Mouse (Mus musculus): ENCODE results near the gene Tex50. TPM values are rescaled to one million over a fixed set of nuclear protein-coding genes. Genes with fewer than 3 reads are reported as not detected.

Tex50 gene
- polyA plus RNA-seq, 1 experiment = not detected

DNA sequence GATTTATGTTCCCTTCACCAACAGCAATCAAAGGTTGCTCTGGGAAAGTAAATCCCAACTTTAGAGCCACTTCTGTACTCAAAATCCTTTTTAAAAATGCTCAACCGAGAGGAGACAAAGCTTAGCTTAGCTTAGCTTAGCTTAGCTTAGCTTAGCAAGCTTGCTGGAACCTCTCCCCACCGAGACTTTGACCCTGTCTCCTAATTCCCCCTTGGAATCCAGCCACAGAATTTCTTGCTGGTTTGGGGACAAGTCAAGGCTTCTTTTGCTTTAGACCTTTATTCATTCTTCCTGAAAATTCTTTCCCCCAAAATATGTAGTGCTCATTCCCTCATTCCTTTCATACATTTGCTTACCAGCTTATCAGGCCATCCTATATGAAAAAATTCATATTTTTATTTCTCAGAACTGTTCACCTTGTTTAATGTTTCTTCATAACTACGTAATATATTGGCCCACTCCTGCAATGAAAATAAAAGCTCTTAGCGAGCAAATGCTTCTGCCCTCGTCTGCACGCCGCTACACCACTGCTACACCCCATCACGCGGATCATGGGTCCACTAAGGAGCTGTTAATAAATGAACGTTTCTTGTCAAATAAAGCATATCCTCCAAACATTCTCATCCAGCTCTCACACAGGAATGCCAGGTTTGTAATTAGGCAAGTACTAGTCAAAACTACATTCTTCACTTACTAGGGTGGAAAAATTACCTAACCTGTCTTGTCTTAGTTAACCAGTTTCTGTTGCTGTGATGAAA is 36.3 kb downstream of the Tex50 start:
- peaks cover 7% of the 10 kb centered on the region; the same call in 1 of the 2 replicates for H3K4me1 ChIP-seq (ENCODE audit: control insufficient read depth, insufficient read depth, insufficient read length, low read length)
- TF ChIP-seq CTCF (IDR thresholded peaks at IDR 0.05; ENCODE audit: extremely low read depth, insufficient read length, insufficient replicate concordance, low read depth, low read length) (no peak), POLR2A (IDR thresholded peaks at IDR 0.05; ENCODE audit: low read depth, low read length) (no peak)
- H3K36me3 ChIP-seq (ENCODE audit: control insufficient read depth, insufficient read depth, low read length) = peaks cover 3% of the 10 kb centered on the region; the same call in 1 of the 2 replicates
- no peak overlapping the region for H3K4me3 ChIP-seq (ENCODE audit: low read depth, low read length)
- no peaks in the 10 kb centered on the region for H3K27me3 ChIP-seq (ENCODE audit: control insufficient read depth, insufficient read depth, low read length)
- H3K27ac ChIP-seq (ENCODE audit: insufficient read depth, low read depth, low read length) = no peak overlapping the region
- WGBS = 55% methylated on average over 10 of the region's 10 CpGs

DNA sequence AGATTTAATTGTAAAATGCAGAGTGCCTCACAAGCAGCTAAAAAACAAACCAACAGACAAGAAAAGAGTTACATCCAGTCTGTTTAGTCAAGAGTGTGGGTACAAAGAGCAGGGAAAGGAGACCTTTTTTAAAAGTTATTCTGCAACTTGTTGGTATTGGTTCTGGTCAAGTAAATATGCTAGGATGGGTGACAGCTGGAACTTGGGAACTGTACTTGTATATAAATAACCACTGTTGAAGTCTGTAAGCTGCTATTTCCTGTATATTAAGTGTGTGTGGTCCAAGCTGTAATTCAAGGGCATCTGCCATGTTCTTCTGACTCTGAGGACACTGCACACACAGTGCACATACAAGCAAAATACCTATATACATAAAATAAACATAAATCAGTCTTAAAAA is 44.5 kb downstream of the Tex50 start:
- Histone ChIP-seq H3K27ac (ENCODE audit: insufficient read depth, low read depth, low read length) (no peak overlapping the region), H3K4me3 (ENCODE audit: low read depth, low read length) (no peak overlapping the region), H3K4me1 (ENCODE audit: control insufficient read depth, insufficient read depth, insufficient read length, low read length) (no peaks in the 10 kb centered on the region), H3K36me3 (ENCODE audit: control insufficient read depth, insufficient read depth, low read length) (peaks cover under 1% of the 10 kb centered on the region; the same call in 1 of the 2 replicates), H3K27me3 (ENCODE audit: control insufficient read depth, insufficient read depth, low read length) (no peaks in the 10 kb centered on the region)
- TF ChIP-seq POLR2A (IDR thresholded peaks at IDR 0.05; ENCODE audit: low read depth, low read length) (no peak), CTCF (IDR thresholded peaks at IDR 0.05; ENCODE audit: extremely low read depth, insufficient read length, insufficient replicate concordance, low read depth, low read length) (no peak)

DNA sequence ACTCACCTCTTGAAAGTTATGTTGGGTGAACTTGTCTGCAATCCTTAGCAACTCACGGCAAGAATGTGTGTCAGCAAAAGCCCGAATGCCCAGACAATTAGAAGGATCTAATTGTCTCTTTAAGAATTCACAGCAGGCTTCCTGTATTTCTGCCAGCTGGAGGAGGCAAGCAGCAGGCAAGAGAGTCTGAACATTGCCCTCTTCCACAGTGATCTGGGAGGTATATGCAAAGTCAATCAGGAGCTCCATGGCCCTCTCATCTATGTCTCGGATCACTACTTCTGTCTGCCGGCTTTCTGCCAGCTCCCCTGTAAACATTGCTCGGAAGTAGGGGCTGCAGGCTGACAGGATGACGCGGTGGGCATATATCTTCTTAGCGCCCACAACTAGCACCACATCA is 49.9 kb downstream of the Tex50 start:
- Histone ChIP-seq H3K4me1 (ENCODE audit: control insufficient read depth, insufficient read depth, insufficient read length, low read length) (no peaks in the 10 kb centered on the region), H3K27me3 (ENCODE audit: control insufficient read depth, insufficient read depth, low read length) (no peaks in the 10 kb centered on the region), H3K27ac (ENCODE audit: insufficient read depth, low read depth, low read length) (no peak overlapping the region), H3K4me3 (ENCODE audit: low read depth, low read length) (no peak overlapping the region), H3K36me3 (ENCODE audit: control insufficient read depth, insufficient read depth, low read length) (peaks cover 18% of the 10 kb centered on the region)
- no peak for TF ChIP-seq POLR2A (IDR thresholded peaks at IDR 0.05; ENCODE audit: low read depth, low read length)
- 92% methylated on average over 8 of the region's 8 CpGs for WGBS

Other genes with a start within 250 kb of the Tex50 start
- gene Serpinc1, start 180.7 kb downstream of the Tex50 start, polyA plus RNA-seq (2012; rRNA removed) = 1.3 and 1.4 TPM in 2 replicates
- gene Zbtb37, start 124.5 kb downstream of the Tex50 start, polyA plus RNA-seq (2012; rRNA removed) = 0.13 and 0.32 TPM in 2 replicates
- 4.8 and 8.9 TPM in 2 replicates for gene Dars2, start 88.7 kb downstream of the Tex50 start, polyA plus RNA-seq (2012; rRNA removed)
- gene Cenpl, start 88.6 kb downstream of the Tex50 start, polyA plus RNA-seq (2012; rRNA removed) = 0.41 and 1.2 TPM in 2 replicates
- 1.9 and 2.7 TPM in 2 replicates for gene Klhl20, start 27.8 kb downstream of the Tex50 start, polyA plus RNA-seq (2012; rRNA removed)
- not detected in 2 replicates for gene Ankrd45, start 16.6 kb downstream of the Tex50 start, polyA plus RNA-seq (2012; rRNA removed)
- 52.8 and 59.5 TPM in 2 replicates for gene Prdx6, start 91.9 kb upstream of the Tex50 start, polyA plus RNA-seq (2012; rRNA removed)
- gene Tnfsf4, start 236.1 kb upstream of the Tex50 start, polyA plus RNA-seq (2012; rRNA removed) = not detected in 2 replicates

All from small intestine, adult 2 months (tissue).